Mouse (Mus musculus) layer of hippocampus, postnatal 25 days (tissue): ENCODE measurements around the gene Sergef. TPM values are rescaled to one million over a fixed set of nuclear protein-coding genes. Genes with fewer than 3 reads are reported as not detected.

Experiments used
- DNase-seq, 2 experiments: peaks; one replicate each; pipeline ENCODE4 v3.0.0; 2022; ENCODE audit warnings: mixed read lengths in 2 of 2, low spot score in 1 of 2; ENCODE audit errors: extremely low spot score in 1 of 2
- total RNA-seq, 2 experiments: library from RNA; stranded (reverse); gene quantifications; 2 replicates each; pipeline ENCODE4 v1.2.3; 2021

The Sergef gene
- total RNA-seq, 2 experiments from 2014 or later: 40.2 to 46.2 TPM

GRCm38 (mm10) chr7:46393718-46394511 is 245.7 kb downstream of the Sergef start:
- no peak for DNase-seq

Other genes with a start within 250 kb of the Sergef start
- gene Kcnc1, start 243.3 kb downstream of the Sergef start, total RNA-seq: 100 to 1,000 TPM; 105 to 112 TPM
- under 1 TPM; 0.14 to 0.57 TPM for gene Tph1, start 32.7 kb upstream of the Sergef start, total RNA-seq
- gene Saal1, start 70.9 kb upstream of the Sergef start, total RNA-seq: 10 to 100 TPM in 1 of 2 experiments, 1 to 10 TPM in 1; 9.5 to 10.6 TPM
- gene Saa3, start 75.9 kb upstream of the Sergef start, total RNA-seq: not detected
- not detected for gene Saa4, start 92.8 kb upstream of the Sergef start, total RNA-seq
- gene Saa1, start 103.2 kb upstream of the Sergef start, total RNA-seq: not detected
- not detected for gene Saa2, start 112.0 kb upstream of the Sergef start, total RNA-seq
- gene Hps5, start 156.3 kb upstream of the Sergef start, total RNA-seq: 10 to 100 TPM; 12.2 to 18.4 TPM
- gene Gtf2h1, start 156.3 kb upstream of the Sergef start, total RNA-seq: 10 to 100 TPM; 38.8 to 39.9 TPM
- gene Ldha, start 201.7 kb upstream of the Sergef start, total RNA-seq: 100 to 1,000 TPM; 303 to 347 TPM
- gene Ldhc, start 221.4 kb upstream of the Sergef start, total RNA-seq: not detected